Mouse (Mus musculus): Measurements from ENCODE around the gene Il27ra.
A peak's percentile ranks its signal among the peaks of the same experiment; 100 is the strongest.

Gene Il27ra

DNA sequence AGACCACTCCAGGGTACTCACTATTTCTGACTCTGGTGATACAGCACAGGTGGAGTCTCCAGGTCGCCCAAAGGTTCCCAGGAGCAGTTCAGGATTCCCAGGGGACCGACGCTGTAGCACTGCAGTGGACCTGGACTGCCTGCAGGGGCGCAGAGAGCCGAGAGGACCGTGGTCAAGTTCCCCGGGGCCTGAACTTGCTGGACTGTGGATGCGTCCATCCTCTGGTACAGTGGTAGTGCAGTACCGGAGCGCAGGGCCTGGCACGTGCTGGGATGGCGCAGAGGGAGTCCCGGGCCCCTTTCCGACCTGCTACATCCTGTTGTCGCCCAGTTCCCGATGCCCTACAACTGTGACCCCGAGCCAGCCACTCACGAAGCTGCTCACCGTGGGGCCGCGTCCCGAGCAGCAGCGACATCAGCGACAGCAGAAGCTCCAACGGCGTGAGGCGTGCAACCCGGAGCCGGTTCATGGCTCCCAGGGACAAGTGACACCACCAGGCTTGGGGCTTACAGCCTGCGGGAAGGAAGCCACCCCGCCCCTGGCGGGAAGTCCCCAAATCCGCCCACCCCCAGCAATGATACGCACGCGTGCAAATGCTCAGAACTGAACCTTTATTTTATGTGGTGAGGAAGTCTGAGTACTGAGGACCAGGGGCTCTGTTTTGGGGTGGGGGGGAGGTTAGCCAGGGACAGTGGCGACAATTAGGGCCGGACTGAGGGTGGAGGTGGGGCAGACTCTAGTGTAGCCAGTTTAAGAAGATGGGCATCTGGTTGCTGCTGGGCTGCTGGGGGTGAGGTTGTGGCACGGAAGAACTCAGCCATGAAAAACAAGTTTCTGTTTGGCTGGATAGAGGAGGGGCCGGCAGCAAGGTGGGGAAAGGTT, at the start of gene Il27ra:
TSS of gene Il27ra (minus strand) at position 524 of the 882 bp plus-strand sequence.
- DNase-seq = peak; percentile 52

DNA sequence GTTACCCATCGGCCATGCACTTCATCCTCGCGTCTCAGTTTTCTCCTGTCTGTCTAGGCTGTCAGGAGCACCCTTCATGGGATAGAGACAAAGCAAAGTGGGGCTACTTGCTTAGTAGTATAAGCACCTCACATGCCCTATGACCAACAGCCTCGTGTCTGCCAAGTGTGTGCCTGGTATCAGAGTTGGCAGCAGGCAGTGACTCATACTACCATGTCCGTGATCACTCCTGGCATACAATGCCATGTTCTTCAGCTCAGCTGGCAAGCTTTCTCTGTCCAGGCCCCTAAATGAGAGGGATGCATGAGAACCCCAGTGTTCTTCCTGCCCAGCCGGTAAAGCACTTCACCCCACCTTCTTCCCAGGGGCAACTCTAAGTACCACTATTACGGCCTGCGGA, 48.2 kb upstream of the Il27ra start:
- DNase-seq = no peak

DNA sequence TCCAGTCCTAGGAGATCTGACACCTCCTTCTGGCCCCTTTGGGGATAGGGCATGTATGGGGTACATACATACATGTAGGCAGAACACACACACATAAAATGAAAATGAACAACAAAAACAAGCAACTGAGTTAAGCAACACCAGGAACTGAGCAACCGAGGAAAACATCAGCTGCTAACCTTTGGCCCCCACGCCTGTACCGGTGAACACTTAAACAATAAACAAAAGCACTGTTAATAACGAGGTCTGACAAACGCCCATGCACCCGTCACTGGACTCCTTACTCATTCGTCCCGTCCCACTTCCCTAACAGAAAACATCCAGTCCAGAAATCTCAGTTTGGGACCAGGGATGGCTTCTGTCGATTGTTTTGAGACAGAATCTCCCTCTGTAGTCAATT, 46.9 kb upstream of the Il27ra start:
- no peak for DNase-seq

DNA sequence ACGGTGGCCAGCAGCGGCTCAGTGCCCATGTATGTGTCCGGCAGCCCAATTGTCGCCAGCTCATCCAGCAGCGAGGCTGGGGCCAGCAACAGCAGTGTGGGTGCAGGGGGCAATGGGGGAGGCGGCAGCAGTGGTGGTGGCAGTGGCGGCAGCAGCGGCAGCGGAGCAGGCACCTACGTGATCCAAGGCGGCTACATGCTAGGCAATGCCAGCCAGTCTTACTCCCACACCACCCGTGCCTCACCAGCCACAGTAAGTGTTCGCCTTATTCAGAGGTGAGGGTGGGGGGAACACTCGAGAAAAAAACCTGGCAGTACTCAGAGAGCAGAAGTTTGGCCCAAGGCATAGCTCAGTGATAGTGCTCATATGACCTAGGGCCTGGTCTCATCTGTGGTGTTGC, 45.4 kb upstream of the Il27ra start:
- DNase-seq = no peak

DNA sequence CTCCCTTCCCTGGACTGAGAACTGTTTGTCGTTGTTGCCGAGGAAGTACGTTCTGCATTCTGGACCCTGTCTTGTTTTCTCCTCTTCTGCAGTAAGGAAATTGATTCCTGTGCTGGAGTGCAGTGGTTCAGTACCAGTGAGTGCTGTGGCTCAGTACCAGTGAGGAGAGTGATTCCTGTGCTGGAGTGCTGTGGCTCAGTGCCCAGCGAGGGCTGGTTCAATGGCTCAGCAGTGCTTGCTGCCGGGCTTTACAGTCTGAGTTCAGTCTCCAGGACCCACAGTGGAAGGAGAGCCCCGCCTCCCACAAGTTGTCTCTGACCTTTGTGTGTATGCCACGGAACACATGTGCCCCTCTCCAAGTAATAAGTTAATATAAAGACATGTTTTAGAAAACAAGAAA, 44.8 kb upstream of the Il27ra start:
- DNase-seq = no peak

DNA sequence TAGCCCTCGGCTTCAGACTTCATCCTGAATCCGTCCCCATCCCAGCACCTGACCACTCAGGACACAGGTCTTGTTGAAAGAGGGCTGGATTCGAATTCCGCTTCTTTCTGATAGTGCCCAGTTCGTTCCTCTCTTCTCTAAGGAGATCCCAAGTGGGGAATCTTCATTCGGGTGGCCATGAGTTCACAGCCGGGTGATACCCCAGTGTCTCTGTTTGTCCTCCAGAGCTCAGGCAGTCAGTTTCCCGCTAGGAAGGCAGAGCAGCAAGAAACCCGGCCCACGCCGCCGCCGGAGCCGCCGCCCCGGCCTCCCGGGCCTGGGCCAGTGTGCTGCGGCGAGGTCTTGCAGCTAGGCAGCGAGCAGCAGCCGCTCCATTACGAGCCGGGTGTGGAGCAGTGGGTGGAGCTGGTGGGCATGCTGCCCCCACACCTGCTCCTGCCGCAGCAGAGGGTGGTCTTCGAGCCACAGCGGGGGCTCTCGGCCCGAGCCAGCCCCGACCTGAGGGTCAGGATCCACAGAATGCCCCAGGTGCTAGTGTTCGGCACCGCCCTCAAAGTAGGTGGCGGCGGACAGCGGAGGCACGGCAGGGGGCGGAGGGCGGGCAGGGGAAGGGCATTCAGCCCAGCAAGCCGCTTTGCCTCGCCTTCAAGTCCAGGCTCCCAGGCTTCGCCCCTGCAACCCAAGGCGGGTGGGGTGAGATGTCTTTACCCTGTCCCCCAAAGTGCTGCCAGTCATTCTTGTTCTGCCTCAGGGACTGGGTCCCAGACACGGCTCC, 42.1 kb upstream of the Il27ra start:
- DNase-seq = no peak

DNA sequence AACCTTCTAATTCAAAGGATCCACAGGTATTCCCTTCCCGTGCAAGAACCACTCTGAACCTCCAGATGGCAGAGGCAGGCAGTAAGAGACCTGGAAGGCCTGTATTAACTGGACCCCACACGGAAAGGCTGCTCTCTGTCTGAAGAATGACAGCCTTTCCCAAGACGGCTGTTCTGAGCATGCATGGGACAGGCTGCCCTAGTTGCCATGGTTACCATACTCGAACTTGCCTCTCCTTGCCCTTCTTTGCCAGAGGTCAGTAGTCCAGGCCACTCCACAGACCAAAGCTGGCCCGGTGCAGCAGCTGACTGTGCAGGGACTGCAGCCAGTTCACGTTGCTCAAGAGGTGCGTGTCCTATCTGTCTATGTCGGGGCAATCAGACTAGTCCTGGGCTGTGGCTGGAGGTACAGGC, 41.4 kb upstream of the Il27ra start:
- DNase-seq = peak; percentile 30

DNA sequence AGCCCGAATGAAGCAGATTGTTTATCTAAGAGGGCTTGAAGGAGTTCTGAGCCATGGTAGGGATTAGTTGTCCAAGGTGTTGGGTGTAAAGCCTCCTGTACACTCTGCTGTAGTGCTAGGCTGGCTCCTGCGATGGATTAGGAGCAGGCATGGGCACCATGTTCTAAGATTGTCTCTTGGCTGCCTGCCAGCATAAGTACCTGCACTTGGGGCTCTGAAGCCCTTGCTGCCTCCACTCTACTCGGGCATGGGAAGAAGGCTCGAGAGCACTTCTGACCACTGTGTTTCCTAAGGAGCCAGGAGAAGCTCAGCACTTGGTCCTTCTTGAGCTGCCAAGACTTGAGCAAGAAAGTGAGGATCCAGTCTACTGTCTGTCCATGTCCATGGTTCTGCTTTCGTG, 36.8 kb upstream of the Il27ra start:
- DNase-seq = no peak

DNA sequence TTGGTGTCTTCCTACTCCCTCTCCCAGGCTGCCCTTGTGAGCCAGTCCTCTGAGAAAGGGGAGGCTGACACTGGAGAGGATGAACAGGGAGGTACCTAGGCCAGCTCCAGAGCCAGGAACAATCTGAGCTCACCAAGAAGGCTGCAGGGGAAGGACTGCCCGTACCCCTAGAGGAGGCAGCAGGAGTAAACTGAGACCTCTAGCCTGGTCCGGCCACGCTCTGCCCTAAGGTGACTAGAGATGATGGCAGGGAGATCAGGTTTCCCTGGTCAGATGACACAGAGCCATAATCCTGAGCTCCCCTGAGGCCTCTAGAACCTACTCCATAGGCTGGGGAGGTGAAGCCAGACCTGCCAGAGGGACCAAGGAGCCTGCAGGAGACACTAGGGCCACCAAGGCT, 34.5 kb upstream of the Il27ra start:
- DNase-seq = no peak

DNA sequence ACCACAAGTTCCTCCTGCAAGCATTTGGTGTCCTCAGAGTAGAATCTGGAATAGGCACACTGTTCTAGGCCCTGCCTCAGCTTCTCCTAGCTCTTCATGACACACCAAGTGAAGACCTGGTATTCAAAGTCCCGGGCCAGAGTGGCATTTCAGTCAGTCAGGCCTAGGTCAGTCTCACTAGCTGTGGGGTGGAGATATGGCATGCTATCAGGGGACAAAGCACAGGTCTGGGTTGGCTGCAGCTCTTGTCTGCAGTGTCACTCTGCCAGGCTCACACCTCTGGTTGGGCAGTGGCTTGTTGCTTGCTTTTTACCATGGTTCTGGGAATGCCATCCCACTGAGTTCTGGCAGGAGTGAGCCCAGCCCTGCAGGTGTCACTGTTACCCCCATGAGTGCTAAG, 34.0 kb upstream of the Il27ra start:
- DNase-seq = no peak

DNA sequence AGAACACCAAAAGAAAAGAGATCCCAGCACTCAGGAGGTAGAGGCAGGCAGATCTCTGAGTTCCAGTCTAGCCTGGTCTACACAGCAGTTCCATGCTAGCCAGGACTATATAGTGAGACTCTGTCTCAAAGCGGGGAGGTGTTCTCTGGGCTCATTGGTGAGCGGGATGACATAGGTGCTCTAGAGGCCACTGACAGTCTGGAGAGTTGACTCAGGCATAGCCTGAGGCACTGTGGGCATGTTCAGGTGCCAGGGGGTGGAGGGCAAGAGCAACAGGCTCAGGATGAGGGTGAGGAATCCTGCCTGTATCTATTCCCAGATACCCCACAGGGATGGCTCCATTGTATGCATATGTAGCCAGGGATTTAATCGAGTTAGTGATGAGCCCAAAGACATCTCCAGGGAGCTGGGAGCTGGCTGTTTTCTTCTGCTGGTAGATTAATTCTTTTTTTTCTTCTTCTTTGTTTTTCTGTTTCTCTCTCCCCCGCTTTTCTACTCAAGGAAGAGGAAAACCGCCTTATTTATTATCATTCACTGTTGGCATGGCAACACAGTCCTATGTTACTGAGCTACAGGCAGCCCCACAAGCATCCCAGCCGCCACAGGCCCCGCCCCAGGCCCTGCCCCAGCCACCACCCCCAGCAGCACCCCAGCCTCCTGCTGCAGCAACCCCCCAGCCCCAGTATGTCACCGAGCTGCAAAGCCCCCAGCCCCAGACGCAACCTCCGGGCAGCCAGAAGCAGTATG, 31.0 kb upstream of the Il27ra start:
- no peak for DNase-seq

DNA sequence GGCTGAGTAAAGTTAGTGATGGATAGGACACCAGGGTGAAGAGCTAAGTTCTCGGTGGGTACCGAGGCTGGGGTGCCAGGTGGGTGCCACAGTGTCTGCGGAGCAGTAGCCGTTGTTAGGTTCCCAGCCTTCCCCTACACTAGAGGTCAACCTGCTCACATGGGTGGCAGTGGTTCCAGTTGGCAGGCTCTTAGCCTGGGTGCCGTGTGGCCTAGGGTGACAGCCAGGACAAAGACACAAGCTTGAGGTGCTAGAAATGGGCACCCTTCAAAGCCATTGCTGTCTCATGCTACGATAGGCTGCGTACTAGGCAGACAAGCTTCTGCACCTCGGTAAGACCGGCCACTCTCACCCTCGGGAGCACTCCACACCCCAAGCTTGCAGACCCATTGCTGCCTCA, 29.9 kb upstream of the Il27ra start:
- DNase-seq = no peak

DNA sequence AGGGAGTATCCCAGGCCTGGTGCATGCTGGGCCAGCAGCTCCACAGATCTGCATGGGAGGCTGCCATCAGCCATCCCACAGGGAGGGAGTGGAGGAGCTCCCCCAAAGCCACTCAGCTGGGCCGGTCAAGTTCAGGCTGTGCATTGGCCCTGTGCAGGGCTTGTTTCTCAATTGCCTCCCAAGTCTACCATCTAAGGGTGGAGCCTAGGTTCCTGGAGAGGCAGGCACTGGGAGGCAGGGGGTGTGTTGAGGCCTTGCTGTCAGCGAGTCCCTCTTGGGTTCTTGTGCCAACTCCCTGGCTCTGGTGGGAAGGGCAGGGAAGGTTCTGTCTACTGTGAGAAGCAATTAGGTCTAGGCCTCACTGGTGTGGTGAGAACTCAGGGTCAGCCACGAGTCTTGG, 29.5 kb upstream of the Il27ra start:
- no peak for DNase-seq

DNA sequence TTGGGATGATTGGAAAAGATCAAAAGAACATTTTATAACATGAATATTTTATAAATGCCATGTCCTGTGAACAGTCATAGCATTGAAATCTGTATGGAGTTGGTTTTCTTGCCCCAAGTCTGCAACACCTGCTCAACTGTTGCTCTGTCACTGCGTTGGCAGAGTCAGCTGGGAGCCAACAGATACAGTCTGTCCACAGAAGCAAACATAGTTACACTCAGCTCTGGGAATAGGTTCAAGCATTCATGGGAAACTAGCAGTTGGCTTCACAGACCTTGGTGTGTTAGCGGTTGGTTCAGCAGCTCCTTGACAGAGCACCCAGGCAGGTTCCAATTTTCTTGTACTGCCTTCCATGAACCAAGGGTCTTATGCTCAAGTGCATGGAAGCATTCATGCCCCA, 28.3 kb upstream of the Il27ra start:
- DNase-seq = no peak

DNA sequence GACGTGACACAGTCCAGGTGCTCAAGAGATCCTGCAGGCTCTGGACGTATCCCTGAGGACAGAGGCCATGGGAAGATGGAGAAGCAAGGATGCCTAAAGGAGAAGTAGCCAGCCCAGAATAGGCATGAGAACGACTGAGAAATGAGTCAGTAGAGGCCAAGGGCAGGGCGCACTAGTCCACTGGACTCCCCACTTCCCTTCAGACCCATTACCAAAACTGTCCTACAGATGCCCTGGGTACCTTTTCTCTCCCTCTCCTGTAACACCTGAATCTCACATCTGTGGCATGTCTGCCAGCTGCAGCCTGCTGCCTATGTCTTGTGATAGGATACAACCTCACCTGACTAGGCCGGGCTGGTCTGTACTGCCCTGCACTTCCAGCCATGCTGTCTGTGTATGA, 27.9 kb upstream of the Il27ra start:
- no peak for DNase-seq

DNA sequence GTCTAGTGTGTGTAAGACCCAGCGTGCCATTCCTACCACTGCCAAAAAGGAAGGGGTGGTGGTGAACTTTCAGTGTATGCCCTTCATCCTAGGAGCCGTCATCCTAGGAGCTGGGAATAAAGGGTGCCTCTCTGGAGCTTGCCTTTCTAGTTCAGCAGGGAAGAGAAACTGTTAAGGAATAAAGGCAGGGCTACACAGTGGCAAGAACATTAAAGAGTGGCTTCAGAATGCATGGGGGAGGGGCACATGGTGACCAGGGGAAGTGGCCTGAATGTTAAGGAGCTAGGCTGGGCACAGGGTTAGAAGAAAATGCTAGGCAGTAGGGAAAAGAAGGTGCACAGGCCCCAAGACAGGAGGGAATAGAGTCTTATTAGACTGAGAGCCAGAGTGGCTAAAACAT, 27.4 kb upstream of the Il27ra start:
- no peak for DNase-seq

DNA sequence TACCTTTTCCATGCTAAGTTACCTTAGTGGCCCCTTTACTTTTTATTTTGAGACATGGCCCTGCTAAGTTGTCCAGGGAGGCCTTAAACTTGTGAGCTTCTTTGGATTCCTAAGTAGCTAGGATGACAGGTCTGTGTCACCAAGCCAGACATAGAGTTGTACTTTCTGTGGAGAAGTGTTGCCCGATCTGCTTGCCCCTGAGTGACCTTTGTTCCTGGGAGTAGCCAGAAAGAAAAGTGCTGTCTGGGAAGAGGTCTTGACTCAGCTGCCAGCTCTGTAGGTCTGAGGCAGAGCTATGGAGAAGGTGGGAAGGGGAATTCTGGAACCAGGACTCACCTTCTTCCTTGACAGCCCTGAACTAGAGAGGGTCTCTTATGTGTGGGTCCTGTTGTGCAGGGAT, 26.8 kb upstream of the Il27ra start:
- DNase-seq = no peak

DNA sequence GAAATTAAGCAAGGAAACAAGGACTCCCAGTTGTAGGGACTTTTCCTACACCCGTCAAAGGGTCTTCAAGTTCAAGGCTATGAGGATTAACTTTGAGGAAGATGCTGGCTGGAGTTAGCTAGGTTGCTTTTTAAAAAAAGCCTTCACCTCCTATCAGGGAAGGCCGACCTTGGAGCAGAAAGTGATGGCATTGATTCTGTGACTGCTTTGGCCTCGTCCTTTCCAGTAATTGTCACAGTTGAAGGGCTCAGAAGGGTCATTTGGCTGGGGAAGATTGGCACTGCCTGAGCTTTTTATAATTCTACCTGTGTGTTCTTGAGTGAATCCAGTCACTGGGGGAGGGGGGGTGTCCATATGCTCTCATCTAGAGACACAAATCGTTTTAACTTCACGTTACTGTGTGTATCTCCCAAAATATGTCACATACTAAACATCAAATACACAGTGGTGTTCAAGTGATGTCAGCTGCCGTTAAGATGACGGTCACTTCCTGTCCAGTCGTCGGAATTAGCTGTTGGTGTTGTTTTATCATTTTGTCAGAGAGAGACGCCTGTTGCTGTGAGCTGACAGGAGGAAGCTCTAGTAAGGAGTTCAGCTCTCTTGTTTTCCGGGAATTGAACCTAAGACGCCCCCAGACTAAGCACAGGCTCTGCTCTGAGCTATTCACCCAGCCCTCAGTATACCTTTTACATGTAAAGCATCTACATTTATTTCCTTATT, 26.1 kb upstream of the Il27ra start:
- DNase-seq = no peak

DNA sequence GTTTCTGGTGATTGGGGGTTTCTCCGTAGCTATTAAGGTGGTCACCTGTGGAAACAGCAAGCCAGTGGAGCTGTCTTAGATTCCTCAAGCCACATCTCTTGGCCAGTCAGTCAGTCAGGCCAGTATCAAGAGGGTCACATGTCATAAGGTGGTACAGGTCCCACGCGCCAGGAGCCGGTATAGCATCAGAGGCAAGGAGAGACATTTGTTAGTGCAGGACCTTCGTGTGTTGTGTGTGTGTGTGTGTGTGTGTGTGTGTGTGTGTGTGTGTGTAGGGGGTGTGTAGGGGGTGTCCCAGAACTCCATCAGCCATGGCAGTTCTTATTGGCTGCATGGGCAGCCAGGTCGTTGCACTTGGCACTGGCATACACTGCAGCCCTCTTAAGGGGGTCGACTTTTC, 25.5 kb upstream of the Il27ra start:
- no peak for DNase-seq

DNA sequence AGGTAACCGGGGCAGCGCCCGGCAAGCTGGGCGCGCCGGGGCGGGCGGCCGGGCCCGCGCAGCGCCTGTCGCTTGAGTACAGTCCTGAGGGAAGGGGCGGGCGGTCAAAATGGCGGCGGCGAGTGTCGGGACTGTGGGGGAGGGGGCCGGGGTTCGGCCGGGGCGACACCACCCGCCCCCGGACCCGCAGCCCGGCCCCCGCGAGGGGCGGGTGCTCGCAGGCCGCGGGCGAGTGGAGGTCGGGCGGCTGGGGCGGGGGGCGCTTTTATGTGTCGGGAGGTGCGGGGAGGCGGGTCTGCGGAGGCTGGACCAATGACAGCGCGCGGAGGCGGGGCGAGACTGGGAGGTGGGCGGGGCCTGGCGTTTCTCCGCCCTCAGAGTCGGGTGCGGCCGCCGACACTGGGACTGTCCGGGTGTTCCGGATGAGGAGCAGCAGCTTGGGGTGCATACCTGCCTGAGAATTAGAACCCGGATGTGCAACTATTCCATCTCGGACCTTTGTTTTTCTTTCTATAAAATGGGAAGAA, 24.7 kb upstream of the Il27ra start:
- peak; percentile 97 for DNase-seq

DNA sequence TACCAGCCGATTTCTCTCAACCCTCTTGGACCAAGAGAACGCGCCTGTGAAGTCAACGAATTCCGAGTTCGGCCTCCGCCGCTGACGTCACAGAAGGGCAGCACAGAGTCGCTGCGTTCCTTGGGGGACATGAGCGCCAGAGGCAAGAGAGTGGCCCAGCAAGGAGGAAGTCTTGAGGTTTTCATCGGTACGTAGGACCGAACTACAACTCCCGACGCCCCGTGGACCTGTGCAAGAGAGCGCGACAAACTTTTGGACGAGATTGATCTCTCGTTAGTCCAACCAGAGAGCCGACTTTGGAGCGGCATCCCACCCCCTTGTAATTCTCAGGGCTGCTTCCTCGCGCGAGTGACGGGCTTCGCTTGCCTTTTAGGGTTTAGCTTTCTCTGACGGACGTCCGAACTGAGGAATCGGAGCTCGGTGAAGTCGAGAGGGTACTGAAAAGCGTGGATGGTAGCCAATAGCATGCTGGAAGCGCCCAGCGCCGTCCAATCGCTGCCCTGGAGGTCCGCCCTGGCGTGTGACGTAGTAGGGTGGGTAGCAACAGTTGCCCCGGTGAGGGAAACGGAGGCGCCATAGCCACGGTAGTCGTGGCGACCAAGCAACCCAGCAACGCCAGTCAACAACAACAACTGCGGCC, 24.0 kb upstream of the Il27ra start, which contains the start of gene Rfx1:
TSS of gene Rfx1 (plus strand) at position 544 of the 640 bp plus-strand sequence.
- DNase-seq = peak; percentile 97

Data from liver (tissue).